Mouse (Mus musculus) layer of hippocampus, postnatal 25 days (tissue): ENCODE data around the gene Ccnl2. TPM values are rescaled to one million over a fixed set of nuclear protein-coding genes. Genes with fewer than 3 reads are reported as not detected.
A peak's percentile ranks its signal among the peaks of the same experiment; 100 is the strongest.
"Not testable (repeated sequence)": the region's sequence is repeated elsewhere in the genome, so short reads cannot be mapped to it uniquely, and the experiment has no call there.

Experiments
- DNase-seq, 2 experiments: peaks; one replicate each; pipeline ENCODE4 v3.0.0; 2022; ENCODE audit warnings: mixed read lengths in 2 of 2, low spot score in 1 of 2; ENCODE audit errors: extremely low spot score in 1 of 2
- total RNA-seq, 2 experiments: library from RNA; stranded (reverse); gene quantifications; 2 replicates each; pipeline ENCODE4 v1.2.3; 2021

The Ccnl2 gene
- total RNA-seq, 2 experiments from 2014 or later = 72.2 to 91.2 TPM

DNA sequence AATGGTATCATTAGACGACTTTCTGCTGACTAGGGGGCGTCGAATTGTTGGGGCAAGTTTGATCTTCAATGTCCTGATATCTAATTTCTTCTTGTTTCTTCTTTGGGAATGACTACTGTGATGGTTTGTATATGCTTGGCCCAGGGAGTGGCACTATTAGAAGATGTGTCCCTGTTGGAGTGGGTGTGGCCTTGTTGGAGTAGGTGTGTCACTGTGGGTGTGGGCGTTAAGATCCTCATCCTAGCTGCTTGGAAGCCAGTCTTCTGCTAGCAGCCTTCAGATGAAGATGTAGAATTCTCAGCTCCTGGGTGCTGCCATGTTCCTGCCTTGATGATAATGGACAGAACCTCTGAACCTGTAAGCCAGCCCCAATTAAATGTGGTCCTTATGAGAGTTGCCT lies 23.5 kb upstream of the Ccnl2 start:
- not testable (repeated sequence) for DNase-seq

DNA sequence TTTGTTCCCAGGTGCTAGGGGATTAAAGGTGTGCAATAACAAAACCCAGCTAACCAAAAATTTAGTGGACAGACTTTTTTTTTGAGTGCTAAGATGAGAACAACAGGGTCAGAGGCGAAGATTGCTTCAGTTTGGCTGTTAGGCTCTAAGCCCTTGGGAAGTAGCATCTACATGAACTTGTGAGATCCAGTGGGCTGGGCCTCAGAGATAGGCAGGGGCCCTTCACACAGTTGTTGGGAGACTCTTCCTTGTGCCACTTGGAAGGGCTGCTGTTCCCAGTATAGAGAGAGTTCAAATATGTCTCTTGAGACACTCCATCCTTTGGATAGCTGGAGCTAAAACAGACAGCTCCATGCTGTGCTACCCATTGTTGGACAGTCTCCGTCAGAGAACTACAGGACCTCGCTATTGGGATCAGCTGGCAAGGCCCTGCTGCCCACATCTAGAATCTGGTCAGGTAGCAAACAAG lies 22.2 kb upstream of the Ccnl2 start, which contains the start of gene Ankrd65:
Gene Ankrd65, plus strand, starts transcription at position 419 of the 469 bp plus-strand sequence.
- no peak for DNase-seq

DNA sequence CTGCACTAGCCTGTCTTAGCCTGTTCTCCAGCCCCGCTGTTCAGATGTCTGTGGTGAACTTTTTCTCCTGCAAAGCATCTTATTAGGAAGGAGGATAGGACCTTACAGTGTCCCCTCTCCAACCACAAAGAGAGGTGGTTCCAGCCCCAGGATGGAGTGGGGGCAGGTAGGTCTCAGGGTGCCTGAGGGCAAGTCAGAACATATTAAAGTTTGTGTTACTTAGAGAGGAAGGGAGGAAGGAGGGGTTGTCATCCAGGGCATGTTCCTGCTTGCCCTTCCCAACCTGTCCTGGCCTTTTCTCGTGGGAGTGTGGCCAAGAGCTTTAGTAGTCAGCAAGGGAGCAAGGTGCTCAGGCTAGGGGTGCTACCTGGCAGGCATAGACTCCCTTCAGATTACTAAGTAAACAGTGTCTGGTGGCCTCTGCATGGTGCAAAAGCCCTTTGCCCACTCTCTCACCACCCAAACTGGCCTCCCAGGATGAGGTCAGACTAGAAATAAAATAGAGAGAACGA lies 21.6 kb upstream of the Ccnl2 start:
- no peak for DNase-seq

DNA sequence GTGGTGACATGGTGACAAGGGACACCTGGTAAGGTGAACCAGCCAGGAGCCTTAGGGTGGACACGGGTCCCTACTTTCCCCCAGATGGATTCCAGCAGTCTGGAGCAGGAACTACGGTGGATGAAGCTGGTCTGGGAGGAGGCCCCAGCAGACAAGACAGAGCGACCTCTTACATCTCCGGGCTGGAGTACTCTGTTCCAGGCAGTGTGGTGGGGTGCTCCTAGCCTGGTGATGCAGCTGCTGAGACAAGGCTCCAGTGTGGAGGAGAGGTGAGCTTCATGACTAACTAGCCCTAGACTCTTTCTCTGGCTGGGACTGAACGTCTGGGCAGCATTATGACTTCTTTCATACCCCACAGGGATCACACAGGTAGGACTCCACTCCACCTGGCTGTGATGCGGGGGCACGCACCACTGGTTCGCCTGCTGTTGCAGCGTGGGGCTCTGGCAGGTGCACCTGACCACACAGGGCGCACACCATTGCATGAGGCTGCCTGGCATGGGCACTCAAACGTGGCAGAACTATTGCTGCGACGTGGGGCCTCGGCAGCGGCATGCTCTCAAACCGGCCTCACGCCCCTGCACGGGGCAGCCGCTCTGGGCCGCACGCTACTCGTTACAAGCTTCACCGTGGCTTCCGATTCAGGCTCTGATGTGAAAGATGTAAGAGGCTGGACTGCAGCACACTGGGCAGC lies 20.9 kb upstream of the Ccnl2 start:
- DNase-seq = no peak

DNA sequence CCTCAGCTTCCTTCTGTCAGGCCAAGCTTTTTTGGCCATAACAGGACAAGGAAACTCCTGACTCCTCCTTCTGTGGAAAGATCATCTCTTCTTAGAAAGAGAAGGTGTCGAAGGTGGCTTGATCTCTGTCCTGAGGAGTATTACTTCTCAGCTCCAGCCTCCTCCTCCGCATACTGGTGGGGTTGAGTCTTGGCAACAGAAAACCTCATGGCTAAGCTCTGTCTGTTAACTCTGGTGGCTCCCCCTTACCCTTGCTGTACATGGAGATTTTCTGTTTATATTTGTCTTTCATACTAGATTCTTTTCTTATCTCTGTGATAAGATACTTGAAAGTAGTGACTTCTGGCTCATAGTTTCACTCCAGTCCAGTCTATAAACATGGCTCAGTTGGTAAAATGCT lies 18.6 kb upstream of the Ccnl2 start:
- DNase-seq = no peak

DNA sequence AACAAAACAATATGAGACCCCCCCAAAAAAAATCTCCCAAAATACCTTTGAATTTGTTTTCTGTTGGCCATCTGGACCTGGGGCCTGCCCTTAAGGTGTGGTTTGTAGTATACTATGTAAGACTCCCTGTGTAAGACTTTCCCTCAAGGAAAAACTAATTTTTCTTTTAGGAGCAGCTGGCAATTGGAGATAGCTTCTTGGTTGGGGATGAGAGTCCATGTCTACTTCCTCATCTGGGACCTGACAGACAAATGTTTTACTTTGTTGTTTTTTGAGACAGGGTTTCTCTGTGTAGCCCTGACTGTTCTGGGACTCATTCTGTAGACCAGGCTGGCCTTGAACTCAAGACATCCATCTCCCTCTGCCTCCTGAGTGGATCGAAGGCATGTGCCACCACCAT lies 10.2 kb upstream of the Ccnl2 start:
- no peak for DNase-seq

DNA sequence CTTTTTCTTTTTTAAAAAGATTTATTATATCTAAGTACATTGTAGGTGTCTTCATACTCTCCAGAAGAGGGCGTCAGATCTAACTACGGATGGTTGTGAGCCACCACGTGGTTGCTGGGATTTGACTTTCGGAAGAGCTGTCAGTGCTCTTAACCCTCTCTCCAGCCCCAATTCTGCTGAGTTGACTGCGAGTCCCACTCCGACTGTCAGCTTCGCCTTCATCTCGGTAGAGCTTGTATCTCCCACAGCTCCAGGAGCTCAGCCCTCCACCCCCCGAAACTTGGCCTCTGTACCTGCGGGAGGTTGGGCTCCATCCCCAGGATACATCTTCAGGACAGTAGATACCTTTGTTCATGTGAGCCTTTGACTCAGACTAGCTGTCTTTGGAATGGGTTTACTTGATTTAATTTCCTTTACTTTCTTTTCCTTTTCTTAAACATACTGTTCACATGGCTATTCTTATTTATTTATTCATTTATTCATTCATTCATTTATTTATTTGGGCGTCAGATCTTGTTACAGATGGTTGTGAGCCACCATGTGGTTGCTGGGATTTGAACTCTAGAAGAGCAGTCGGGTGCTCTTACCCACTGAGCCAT lies 9.4 kb upstream of the Ccnl2 start, which contains the start of gene Mrpl20:
Gene Mrpl20, plus strand, starts transcription at position 138 of the 599 bp plus-strand sequence.
- DNase-seq = no peak

DNA sequence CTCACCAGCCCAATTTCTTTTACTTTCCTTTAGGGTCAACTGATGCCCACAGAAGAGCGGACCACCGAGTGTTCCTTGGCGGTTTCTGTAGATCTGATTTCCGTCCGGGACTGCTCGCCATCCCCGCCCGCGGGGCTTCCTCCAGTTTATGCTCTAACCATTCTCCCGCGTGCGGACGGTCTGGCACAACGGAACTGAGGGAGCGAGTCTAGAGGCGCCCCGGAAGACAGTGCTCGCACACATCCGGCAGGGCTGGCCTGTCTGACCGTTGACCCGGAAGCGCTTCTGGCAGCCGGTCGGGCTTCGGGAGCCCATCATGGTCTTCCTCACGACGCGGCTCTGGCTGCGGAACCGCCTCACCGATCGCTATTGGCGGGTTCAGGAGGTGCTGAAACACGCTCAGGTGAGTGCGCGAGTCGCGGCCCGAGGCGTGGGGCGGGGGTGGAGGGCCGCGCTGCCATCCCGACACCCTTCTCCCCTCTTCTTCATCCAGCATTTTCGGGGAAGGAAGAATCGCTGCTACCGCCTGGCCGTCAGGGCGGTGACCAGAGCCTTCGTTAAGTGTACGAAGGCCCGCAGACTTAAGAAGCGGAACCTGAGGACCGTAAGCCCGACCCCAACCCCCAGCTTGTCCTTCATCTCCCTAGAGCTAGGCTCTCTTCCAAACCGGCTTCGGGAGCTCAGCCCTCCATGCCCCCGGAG lies 8.8 kb upstream of the Ccnl2 start:
- peak; percentile 97 to 99 for DNase-seq

DNA sequence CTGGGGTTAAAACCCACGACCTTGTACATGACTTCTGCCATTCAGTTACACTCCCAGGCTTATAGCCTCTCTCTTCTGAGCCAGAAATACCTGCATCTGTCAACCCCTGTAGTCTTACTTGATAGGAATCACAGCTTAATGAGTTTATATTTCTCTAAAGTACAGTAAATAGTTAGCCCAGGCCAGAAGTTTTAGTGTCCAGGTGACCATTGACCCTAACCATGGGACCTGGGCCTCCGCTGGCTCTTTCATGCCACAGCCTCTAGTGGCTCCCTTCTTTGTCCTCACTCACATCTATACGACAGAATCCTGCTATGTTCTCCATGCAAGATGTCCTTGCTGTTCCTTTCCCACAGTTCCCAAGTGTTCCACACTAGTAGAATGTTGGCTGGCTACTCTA lies 4.4 kb upstream of the Ccnl2 start:
- no peak for DNase-seq

DNA sequence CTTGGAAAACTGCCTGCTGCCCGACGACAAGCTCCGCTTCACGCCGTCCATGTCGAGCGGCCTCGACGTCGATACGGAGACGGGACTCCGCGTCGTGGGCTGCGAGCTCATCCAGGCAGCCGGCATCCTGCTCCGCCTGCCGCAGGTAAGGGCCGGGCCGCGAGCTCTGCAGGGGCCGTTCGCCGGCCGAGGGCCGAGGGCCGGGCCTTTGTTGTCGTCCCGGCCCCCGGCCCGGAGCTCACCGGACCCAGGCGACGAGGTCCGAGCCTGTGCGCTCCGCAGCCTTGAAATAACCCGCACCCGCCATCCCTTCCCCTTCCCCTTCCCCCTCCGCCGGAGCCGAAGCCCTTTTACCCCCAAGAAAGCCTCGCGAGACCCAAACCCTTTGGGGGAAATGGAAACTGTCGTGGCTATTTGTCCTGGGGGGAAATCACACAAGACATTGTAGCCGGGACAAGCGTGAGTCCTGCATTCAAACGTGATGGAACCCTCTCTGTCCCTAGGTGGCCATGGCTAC lies 434 bp downstream of the Ccnl2 start:
- no peak for DNase-seq

DNA sequence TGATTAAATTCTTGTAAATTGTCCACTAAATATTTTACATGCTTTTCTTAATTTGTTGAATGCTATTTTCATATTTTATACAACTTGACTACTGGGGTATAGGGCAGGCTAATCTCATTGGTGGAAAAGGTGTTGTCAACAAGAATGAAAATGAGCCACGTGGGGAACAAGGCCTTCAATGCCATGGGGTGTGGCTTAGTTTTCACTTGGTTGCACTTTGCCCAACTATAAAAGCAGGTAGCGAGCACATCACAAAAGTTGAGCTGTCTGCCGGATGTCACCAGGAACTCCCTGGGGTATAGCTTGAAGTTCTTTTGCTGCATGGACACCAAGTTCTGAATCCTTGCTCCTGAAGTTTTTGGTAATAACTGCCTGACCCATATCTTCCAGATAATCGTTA lies 5.2 kb downstream of the Ccnl2 start:
- DNase-seq = no peak

DNA sequence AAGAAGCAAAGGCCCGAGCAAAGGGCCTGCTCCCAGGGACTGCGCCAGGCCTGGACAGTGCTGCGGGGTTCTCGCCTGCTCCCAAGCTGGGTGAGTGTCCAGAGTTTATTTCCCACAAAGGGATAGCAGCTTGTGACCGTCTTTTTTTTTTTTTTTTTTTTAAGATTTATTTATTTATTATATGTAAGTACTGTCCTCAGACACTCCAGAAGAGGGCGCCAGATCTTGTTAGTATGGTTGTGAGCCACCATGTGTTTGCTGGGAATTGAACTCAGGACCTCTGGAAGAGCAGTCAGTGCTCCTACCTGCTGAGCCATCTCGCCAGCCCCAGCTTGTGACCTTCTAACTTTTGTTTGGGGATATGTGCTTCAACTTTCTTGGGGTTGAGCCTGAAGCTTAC lies 8.7 kb downstream of the Ccnl2 start:
- no peak for DNase-seq

DNA sequence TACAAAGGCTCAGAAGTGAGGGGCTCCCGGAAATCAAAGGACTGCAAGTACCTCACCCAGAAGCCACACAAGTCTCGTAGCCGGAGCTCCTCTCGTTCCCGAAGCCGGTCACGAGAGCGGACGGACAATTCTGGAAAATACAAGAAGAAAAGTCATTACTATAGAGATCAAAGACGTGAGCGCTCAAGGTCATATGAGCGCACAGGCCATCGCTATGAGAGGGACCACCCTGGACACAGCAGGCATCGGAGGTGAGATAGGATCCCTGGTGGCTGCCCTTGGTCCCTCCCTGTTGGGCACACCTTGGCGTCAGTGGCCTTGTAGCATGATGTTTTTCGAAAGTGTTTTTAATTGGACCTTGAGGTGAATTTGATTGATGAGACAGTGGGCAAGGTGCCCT lies 11.2 kb downstream of the Ccnl2 start:
- DNase-seq = no peak

DNA sequence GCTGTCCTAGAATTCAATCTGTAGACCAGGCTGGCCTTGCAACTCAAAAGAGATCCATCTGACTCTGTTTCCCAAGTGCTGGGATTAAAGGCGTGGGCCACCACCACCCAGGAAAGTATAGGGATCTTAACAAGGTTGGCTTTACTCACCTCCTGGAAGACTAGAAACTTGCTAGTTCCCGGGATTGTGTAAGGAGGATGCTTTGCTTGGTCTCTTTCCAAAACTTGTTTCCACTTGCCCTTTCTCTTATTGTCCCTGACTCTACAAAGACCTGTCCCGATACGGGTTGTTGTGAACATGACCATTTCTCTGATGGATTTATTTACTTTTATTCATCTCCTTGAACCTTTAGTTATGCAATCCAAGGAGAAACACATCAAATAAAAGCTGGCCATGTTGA lies 17.6 kb downstream of the Ccnl2 start:
- DNase-seq = no peak

DNA sequence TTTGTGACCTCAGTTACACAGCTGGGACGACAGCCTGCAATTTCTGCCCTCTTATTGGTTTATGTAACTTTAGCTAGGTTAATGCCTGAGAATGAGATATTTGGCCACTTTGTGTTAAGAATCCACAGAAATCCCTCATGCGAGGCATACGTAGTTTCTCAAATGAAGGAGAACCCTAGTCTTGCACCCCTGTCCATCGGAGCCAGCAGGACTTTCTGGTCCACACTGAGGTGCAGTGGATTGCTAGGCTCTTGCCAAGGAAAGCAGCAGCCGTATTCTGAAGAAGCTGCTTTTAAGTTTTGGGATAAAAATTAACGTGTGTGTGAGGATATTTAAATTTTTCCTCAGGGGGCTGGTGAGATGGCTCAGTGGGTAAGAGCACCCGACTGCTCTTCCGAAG lies 18.3 kb downstream of the Ccnl2 start:
- no peak for DNase-seq

DNA sequence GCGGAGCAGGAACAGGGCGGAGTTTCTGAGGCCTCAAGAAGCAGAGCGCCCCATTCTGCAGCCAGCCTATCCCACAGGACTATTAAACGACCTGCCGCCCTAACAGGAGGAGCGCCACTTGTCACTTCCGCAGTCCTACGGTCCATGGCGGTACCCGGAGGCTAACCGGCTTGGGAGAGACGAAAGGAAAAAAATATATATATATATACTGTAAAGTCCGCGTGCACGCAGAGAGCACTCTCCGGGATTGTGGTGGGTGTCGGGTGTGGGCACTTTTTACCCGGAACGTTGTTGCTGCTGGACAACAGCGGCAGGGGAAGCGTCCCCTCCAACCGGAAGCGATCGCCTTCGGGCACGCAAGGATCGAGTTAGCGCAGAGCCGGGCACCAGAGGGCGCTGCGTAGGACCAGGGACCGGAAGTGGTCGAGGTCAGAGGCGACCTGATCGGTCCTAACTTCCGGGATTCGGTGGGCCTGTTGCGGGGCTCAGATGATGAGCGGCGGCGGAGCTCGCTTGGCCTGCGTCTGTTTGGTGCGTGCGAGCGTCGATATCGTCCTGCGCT lies 19.0 kb downstream of the Ccnl2 start, which contains the start of gene Aurkaip1:
Gene Aurkaip1, plus strand, starts transcription at position 68 of the 562 bp plus-strand sequence.
- peak; percentile 88 to 93 for DNase-seq

DNA sequence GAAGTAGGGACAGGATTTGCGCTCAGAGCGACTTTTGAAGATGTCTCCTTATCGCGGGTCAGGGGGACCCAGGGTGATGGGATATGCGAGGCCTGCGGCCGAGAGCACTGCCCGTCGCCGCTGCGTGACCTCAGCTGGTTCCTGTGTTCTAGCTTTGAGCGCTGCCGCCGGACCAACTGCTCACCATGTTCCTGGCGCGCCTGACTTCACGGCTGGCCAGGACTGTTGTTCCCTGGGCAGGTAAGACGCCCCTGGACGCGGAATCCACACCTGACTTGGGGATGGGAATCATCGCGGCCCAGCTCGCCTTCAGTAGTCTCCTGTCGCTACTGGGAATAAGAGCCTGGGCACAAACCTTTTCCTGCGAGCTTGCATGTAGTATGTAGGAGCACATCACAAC lies 19.5 kb downstream of the Ccnl2 start:
- no peak for DNase-seq

DNA sequence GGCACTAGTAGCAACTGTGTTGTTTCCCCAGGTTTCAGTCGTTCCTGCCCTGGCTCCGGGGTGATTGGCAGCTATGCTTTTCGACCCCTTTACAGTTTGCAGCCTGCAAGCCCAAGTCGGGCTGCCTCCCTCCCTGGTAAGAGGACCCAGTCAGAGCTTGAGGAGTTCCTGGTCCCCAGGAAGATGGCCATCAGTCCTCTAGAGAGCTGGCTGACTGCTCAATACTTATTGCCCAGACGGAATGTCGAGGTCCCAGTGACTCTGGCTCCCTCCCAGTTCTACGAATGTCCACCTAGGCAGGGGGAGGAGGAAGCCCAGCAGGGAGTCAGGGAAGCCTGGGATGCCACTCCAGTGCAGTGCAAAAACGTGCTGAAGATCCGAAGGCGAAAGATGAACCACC lies 20.0 kb downstream of the Ccnl2 start:
- no peak for DNase-seq

DNA sequence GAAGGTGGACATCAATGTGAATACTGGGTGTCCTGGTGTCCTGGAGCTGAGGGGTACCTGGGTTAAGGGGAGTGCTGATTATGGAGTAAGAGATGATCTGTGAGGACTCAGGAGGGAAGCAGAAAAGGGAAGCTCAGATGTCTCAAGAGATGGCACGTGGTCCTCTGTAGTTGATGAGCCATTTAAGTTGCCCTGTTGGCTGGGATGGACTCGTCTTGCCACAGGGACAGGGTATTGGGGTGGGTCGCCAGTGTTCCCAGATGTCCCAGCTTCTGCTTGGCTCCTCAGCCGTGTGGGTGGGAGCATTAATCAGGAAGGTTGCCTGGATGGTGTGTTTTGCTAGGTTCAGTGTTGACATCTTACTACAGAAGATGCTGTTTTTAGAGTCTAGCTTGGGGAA lies 20.9 kb downstream of the Ccnl2 start:
- no peak for DNase-seq

DNA sequence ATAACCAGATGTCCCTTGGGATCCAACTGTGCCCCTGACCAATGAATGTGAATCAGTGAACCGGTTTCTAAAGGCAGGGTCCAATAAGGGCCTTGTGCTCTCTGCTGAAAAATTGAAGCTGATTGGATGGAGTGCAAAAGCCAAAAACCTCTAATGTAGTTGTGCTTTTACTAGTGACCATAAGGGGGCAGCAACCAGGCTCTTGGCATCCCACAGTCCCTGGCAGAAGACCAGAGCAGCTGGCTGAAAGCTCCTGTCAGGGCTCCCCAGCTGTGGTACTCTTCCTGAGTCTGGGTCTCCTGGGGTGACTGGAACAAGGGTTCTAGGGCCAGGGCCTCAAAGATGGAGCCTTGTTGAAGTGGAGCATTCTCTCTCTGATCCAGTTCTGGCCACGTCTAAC lies 21.5 kb downstream of the Ccnl2 start:
- DNase-seq = peak in 1 of 2 experiments; percentile 68
